Mouse (Mus musculus) gastrocnemius, postnatal 4 days (tissue): ENCODE data around the gene Lrch1. TPM values are rescaled to one million over a fixed set of nuclear protein-coding genes. Genes with fewer than 3 reads are reported as not detected.

ENCODE experiments used
- DNase-seq, 2 experiments: peaks; one replicate each; pipeline ENCODE4 v3.0.0; 2021 to 2022; ENCODE audit warnings: low spot score in 2 of 2, mixed read lengths in 2 of 2
- total RNA-seq, 2 experiments: library from RNA; stranded (reverse); gene quantifications; 2 replicates each; pipeline ENCODE4 v1.2.3; 2021

The Lrch1 gene
- total RNA-seq, 2 experiments from 2014 or later = 20.6 to 20.7 TPM

DNA sequence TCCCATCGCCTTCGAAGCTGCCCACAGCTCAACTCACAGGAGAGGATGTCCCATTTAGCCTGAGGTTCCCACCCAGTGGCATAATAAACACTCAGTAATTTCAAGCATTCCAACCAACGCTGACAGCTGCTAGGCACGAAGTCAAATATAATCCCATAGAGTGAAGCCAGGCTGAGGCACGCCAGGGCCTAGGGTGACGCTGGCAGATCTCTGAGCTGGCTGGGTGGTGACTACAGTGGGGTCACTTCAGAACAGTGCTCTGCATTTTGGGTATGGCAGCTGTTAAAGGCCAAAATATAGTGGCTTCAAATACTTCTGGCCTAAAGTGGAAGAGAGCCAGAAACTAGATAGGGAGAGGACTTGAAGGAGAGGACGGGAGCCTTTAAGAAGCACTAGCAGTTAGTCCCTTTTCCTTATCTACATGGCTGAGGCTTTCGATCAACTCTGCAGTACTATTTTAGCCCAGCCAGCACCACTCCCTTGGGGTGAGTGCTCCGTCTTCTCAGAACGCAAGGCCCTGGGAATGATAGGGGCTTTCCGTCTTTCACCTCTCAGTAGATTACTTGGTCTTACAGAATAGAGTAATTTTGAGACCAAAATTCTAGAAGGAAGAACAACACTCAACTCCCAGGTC, 127.4 kb downstream of the Lrch1 start:
- peak in 1 of 2 experiments; percentile 53 for DNase-seq

DNA sequence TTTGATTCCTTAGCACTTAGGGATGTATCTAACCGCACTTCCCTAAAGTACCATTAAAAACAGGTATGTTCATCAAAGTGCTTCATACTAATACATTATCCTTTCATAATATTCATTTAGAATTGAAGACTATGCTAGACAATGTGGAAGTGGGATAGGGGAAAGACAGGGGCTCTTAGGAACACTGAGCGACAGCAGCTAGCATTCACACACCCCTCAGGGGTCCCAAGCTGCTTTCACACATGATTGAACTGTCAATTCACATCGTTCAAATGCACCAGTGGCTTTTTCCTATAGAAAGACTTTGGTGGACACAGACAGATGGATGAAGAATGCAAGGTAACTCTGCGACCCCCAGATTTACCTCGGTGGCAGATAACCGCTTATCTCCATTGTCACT, 131.0 kb downstream of the Lrch1 start:
- no peak for DNase-seq

GRCm38 (mm10) chr14:74814848-74815789, 132.6 kb downstream of the Lrch1 start:
- no peak for DNase-seq

DNA sequence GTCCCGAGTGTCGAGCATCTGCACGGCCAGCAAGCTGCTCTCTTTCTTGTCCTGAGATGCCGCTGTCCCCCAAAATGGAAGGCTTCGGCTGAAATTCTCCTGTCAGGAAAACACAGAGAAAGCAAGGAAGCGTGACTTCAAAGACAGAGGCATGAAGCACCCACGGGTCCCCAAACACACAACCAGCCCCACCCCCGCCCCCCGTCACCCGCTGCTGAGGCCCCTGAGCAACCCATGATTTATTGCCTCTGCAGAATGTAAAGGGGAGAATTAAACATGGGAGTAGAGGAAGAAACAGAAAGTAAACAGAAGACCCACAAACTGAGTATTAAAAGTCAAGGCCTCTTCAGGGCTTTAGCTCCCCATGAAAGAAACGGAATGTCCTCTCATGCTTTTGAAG, 136.1 kb downstream of the Lrch1 start:
- no peak for DNase-seq

DNA sequence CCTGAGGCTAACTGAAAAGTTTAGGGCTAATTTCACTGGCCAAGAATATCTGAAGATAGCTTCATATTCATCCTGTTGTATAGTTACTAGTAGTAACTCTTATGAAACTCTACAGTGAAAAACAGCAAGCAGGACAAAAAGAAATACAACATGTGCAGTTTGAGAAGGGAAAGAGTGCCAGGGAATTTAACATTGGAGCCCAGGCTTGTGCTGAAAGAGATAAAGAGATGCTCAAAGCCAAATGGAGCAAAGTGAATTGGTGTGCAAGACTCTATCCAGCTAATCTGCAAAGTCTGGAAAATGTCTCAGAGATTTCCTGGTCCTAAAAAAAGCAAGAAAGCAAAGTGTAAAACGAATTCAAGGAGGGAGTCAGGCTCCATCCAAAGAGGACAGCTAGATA, 145.7 kb downstream of the Lrch1 start:
- no peak for DNase-seq

DNA sequence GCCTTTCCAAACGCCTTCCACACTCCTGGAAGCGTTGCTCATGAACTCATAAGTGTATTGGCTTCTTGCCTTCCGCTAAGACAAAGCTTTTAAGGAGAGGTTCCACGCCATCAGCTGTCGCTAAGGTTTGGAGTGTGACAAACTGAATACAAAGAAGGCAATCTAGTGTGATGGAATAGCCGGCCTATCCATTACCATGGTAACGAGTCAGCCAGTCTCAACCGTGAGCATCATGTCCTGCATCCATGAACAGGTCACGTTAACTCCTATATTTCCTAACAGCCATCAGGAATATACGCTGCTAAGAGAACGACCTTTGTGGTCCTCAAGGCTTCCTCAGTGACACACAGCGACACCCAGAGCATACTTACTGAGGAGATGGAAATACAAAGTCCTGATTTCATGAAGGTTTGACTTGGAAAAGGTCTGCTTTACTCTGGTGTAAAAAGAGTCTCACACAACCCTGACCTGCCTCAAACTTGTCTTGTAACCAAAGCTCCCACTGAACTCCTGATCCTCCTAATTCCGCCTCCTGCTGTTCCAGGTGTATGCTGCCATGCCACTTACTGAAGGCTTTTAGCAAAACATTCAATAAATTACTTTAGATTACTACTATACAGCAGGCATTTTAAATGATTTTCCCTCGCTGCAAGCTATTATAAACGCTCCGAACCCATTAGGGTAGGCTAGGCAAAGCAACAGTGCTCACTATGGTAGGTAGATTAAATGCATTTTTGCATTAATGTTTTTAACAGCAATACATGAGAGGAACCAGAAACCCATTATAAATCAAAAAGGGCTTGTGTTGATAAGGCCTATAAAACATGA, 149.4 kb downstream of the Lrch1 start:
- no peak for DNase-seq

DNA sequence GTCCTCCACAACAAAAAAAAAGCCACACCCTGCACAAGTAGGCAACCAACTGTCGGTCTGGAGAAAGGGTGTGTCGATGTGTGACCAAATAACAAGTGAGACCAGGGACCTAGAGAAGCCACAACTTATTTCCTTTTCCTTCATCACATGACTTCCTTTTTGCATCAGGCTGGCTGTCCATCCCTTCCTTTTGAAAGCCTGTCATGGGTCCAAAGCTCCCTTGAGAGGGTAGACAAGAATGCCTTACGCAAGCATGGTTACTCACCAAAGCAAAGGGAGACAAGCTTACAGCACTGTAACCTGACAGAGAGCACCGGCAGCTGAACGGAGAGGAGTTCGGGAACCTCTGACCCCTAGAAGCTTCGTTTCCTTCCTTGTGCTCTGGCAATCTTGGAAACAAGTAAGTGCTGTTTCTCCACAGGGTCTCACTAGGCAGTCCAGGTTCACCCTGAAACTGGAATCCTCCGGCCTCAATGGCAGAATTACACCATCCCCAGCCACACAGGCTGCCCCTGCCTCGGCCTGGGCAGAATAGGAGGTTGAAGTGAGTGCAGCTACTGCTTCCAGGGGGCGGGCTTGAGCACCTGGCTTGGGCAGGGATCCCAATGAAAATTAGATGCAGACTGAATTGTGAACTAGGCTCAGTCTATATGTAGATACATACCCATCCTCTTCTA, 150.2 kb downstream of the Lrch1 start:
- no peak for DNase-seq

DNA sequence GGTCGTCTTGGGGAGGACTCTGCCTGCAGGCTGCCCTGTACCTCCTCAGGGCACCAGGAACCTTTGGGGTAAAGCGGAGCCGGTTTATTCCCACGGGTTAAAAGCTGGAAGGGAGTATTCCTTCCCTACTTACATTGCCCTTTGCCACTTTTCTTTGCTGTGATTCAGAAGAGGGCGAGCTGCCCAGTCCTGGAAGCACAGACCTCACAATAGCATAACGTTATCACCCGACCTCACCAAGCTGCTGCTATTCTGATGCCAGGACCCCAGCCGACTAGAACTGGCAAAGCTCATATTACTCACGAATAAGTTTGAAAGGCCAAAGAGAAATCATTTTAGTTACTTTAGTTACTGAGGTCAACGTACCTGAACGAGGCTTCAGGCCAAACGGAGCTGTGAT, 152.7 kb downstream of the Lrch1 start:
- DNase-seq = no peak

- no peak for DNase-seq
Observed at GRCm38 (mm10) chr14:74792793-74793192, 154.9 kb downstream of the Lrch1 start.

DNA sequence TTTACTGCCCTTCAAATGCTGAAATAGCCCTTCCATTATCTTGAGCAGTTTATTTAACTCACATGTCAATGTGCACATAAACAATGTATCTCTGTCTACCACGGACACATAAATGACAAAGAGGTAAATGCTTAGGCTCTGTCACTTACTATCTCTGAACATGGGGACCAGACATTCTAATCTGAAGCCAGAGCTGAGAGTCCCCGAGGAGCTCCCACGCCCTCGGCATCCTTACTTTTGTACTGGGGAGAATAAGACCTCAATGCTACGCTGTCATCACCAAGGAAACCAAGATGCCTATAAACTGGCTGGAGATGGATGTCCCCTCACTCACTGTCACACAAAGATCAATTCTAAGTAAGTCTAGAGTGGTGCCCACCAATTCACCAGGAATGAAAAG, 157.1 kb downstream of the Lrch1 start:
- DNase-seq = no peak

- DNase-seq = peak in 1 of 2 experiments; percentile 36
Observed at GRCm38 (mm10) chr14:74788766-74789165, 158.9 kb downstream of the Lrch1 start.

- DNase-seq = no peak
Observed at GRCm38 (mm10) chr14:74787717-74788116, 160.0 kb downstream of the Lrch1 start.

- DNase-seq = no peak
Observed at GRCm38 (mm10) chr14:74784243-74784934, 163.3 kb downstream of the Lrch1 start.

DNA sequence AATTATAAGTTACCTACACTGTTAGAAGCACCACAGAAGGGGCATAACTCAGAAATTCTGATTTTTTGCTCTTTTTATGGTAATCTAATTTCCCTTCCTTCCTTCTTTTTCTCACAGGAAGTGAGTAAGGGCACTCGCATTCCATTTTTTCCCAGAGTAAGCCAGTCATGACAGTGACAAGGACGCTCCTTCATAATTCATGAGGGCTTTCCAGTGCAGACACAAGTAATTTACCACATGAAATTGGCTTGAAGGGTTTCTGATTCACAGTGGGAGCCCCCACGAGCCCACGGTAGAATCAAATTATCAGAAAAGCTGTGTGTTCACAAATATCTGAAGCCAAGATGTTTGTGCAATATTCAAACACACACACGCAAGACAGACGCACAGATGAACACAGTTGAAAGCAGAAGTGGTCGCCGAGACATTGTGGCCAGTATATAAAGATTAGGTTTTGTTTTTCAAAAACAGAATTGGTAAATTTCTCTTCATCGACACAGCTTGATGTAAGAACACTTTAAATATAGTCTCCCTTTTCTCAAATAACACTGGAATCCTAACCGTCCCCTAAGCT, 173.5 kb downstream of the Lrch1 start:
- DNase-seq = no peak

GRCm38 (mm10) chr14:74767892-74768291, 179.8 kb downstream of the Lrch1 start:
- no peak for DNase-seq

- DNase-seq = peak; percentile 49 to 75
Observed at GRCm38 (mm10) chr14:74764191-74764918, 183.3 kb downstream of the Lrch1 start.

GRCm38 (mm10) chr14:74736850-74737249, 210.8 kb downstream of the Lrch1 start:
- DNase-seq = no peak

GRCm38 (mm10) chr14:74735471-74735870, 212.2 kb downstream of the Lrch1 start:
- no peak for DNase-seq

DNA sequence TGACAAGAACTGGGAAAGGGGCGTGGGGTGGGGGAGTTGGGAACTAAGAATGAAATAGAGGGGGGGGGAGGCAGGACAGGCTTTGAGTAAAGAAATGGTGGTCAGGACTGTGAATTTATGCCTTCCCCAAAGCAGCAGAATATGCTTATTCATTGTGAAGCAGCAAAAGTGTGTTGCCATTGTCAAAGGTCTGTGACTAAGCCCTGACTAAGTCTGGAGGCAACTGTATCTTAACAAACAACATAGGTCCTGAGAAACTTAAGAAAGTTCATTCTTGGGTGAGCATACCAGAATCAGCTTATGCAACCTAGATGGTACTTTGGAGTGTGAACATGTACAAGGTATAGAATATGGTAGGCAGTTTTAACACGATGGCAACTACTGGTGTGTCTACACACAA, 214.3 kb downstream of the Lrch1 start:
- no peak for DNase-seq
